Mouse (Mus musculus): ENCODE measurements at regions not wholly inside any gene's neighbourhood (a gene's known extent, or its start where the extent isn't known, plus 50 kb on each side); places are given as distances from the start of the nearest gene placed in this dataset.

GRCm38 (mm10) chr7:68823646-68824045 lies 74.6 kb upstream of the Arrdc4 start:
- Histone ChIP-seq H3K9me3 (no peaks in the 10 kb centered on the region), H3K36me3 (replicated peaks) (no peaks in the 10 kb centered on the region), H3K4me1 (peaks cover 6% of the 10 kb centered on the region), H3K27ac (replicated peaks) (no peak overlapping the region), H3K4me3 (no peak overlapping the region), H3K27me3 (replicated peaks; ENCODE audit: low read depth, poor library complexity, severe bottlenecking) (no peaks in the 10 kb centered on the region)
- no peak for DNase-seq (ENCODE audit: low spot score)
- WGBS, result 82% methylated on average over 2 of the region's 2 CpGs

GRCm38 (mm10) chr7:68823189-68823588 lies 74.1 kb upstream of the Arrdc4 start:
- Histone ChIP-seq H3K4me3 (no peak overlapping the region), H3K4me1 (peaks cover 6% of the 10 kb centered on the region), H3K27me3 (replicated peaks; ENCODE audit: low read depth, poor library complexity, severe bottlenecking) (no peaks in the 10 kb centered on the region), H3K9me3 (no peaks in the 10 kb centered on the region), H3K36me3 (replicated peaks) (no peaks in the 10 kb centered on the region), H3K27ac (replicated peaks) (no peak overlapping the region)
- 5% methylated on average over 7 of the region's 7 CpGs for WGBS
- peak; percentile 78 for DNase-seq (ENCODE audit: low spot score)

- H3K4me3 ChIP-seq, result no peak overlapping the region
- peaks cover 9% of the 10 kb centered on the region for H3K4me1 ChIP-seq
- no peaks in the 10 kb centered on the region for H3K9me3 ChIP-seq
- H3K36me3 ChIP-seq (replicated peaks), result no peaks in the 10 kb centered on the region
- H3K27ac ChIP-seq (replicated peaks), result no peak overlapping the region
- H3K27me3 ChIP-seq (replicated peaks; ENCODE audit: low read depth, poor library complexity, severe bottlenecking), result no peaks in the 10 kb centered on the region
- no peak for DNase-seq (ENCODE audit: low spot score)
- WGBS, result 86% methylated on average over 15 of the region's 15 CpGs
These were observed 66.0 kb upstream of the Arrdc4 start for GRCm38 (mm10) chr7:68814823-68815666.

- H3K36me3 ChIP-seq (replicated peaks), result no peaks in the 10 kb centered on the region
- H3K9me3 ChIP-seq, result no peaks in the 10 kb centered on the region
- no peak for DNase-seq (ENCODE audit: low spot score)
- H3K4me1 ChIP-seq, result peaks cover 13% of the 10 kb centered on the region
- H3K27me3 ChIP-seq (replicated peaks; ENCODE audit: low read depth, poor library complexity, severe bottlenecking), result no peaks in the 10 kb centered on the region
- no peak overlapping the region for H3K27ac ChIP-seq (replicated peaks)
- no peak overlapping the region for H3K4me3 ChIP-seq
- WGBS, result 62% methylated on average over 8 of the region's 8 CpGs
These were observed 60.7 kb upstream of the Arrdc4 start for GRCm38 (mm10) chr7:68809782-68810181.
